Mouse (Mus musculus): ENCODE results near the gene Tecr. TPM values are rescaled to one million over a fixed set of nuclear protein-coding genes. Genes with fewer than 3 reads are reported as not detected.

Gene Tecr
- total and polyA plus RNA-seq, 3 experiments = 445 to 935 (median 505) TPM

DNA sequence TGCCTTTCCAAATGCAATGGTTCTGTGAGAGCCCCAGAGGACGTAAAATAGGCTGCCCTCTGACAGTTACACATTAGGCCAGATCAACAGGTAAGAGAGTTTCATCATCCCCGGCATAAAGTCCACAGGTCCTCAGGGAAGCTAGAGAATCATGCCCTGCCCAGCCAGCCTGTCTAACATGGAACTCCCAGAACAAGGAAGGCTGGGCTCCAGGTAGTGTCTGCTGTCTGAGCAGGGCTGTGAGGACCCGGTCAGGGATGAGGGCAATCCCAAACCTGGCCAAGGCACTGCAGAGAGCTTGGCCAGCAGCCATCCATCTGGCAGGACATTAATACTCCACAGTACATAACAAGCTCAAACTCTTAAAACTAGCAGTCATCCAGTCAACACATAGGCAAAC lies 22.4 kb downstream of the Tecr start:
- Histone ChIP-seq H3K4me1 (ENCODE audit: control insufficient read depth, insufficient read depth, low read length) (peaks cover 11% of the 10 kb centered on the region; the same call in 1 of the 2 replicates), H3K9ac (ENCODE audit: low read depth, low read length) (no peak overlapping the region), H3K79me2 (replicated peaks; ENCODE audit: control insufficient read depth, insufficient read depth, low read length) (peaks cover 7% of the 10 kb centered on the region; the same call in 1 of the 2 replicates), H3K27ac (peak overlapping the region; percentile 31; the same call in 1 of the 2 replicates), H3K4me3 (no peak overlapping the region), H3K36me3 (ENCODE audit: control insufficient read depth, insufficient read depth, low read length) (no peaks in the 10 kb centered on the region; the same call in 1 of the 2 replicates), H3K27me3 (ENCODE audit: control insufficient read depth, insufficient read depth, low read length) (no peaks in the 10 kb centered on the region)
- DNase-seq = no peak
- WGBS = 51% methylated on average over 3 of the region's 3 CpGs
- intact Hi-C loops (cut with DNase I) = no loop called here
- TF ChIP-seq POLR2A (IDR thresholded peaks at IDR 0.05; ENCODE audit: insufficient read depth, low read depth, low read length) = no peak
- TF ChIP-seq CTCF (IDR thresholded peaks at IDR 0.05) = no peak
- no peak for TF ChIP-seq EP300 (IDR thresholded peaks at IDR 0.05; ENCODE audit: insufficient read depth, low read depth, low read length)

DNA sequence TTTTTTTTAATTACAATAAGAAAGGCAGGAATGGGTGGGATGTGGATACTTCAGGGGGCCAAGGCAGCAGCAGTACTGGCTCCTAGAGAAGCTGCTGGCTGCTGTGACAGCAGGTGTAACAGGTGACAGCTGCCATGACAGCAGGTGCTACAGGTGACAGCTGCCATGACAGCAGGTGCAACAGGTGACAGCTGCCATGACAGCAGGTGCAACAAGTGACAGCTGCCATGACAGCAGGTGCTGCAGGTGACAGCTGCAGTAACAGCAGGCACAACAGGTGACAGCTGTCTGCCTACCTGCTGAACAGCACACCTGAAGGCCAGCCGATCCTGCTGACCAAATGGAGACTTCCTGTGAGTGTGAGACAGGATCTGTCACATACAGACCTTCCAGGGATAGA lies 23.0 kb downstream of the Tecr start:
- Histone ChIP-seq H3K4me3 (no peak overlapping the region), H3K36me3 (ENCODE audit: control insufficient read depth, insufficient read depth, low read length) (no peaks in the 10 kb centered on the region; the same call in 1 of the 2 replicates), H3K27me3 (ENCODE audit: control insufficient read depth, insufficient read depth, low read length) (no peaks in the 10 kb centered on the region), H3K9ac (ENCODE audit: low read depth, low read length) (no peak overlapping the region), H3K4me1 (ENCODE audit: control insufficient read depth, insufficient read depth, low read length) (peaks cover 11% of the 10 kb centered on the region; the same call in 1 of the 2 replicates), H3K27ac (no peak overlapping the region; the same call in 1 of the 2 replicates), H3K79me2 (replicated peaks; ENCODE audit: control insufficient read depth, insufficient read depth, low read length) (peaks cover 6% of the 10 kb centered on the region; the same call in 1 of the 2 replicates)
- WGBS = 82% methylated on average over 1 of the region's 1 CpGs
- DNase-seq = no peak
- TF ChIP-seq CTCF (IDR thresholded peaks at IDR 0.05) = no peak
- no peak for TF ChIP-seq EP300 (IDR thresholded peaks at IDR 0.05; ENCODE audit: insufficient read depth, low read depth, low read length)
- no peak for TF ChIP-seq POLR2A (IDR thresholded peaks at IDR 0.05; ENCODE audit: insufficient read depth, low read depth, low read length)
- intact Hi-C loops (cut with DNase I) = no loop called here

DNA sequence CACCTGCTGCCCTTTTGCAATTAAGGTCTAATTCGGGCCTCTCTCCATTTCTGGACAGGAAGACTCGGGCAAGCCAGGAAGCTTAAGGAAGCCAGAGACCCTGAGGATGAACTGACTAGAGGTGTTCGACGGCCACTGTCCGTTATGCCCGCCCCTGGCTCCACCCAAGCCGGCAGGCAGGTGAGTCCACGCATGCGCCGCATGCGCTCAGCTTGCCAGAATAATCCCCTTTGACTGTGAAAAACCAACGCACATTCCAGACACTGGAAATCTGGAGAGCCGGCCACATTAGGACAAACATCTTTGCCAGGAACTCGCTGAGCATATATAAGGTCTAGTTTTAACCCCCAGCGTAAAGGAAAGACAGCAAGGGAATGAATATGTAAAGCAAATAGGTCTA lies 24.5 kb downstream of the Tecr start:
- Histone ChIP-seq H3K4me1 (ENCODE audit: control insufficient read depth, insufficient read depth, low read length) (peaks cover 12% of the 10 kb centered on the region), H3K27me3 (ENCODE audit: control insufficient read depth, insufficient read depth, low read length) (no peaks in the 10 kb centered on the region), H3K79me2 (replicated peaks; ENCODE audit: control insufficient read depth, insufficient read depth, low read length) (peaks cover 6% of the 10 kb centered on the region; the same call in 1 of the 2 replicates), H3K9ac (ENCODE audit: low read depth, low read length) (no peak overlapping the region), H3K4me3 (no peak overlapping the region), H3K36me3 (ENCODE audit: control insufficient read depth, insufficient read depth, low read length) (no peaks in the 10 kb centered on the region), H3K27ac (no peak overlapping the region)
- 85% methylated on average over 15 of the region's 15 CpGs for WGBS
- DNase-seq = no peak
- intact Hi-C loops (cut with DNase I) = no loop called here
- TF ChIP-seq CTCF (IDR thresholded peaks at IDR 0.05) (no peak), EP300 (IDR thresholded peaks at IDR 0.05; ENCODE audit: insufficient read depth, low read depth, low read length) (no peak), POLR2A (IDR thresholded peaks at IDR 0.05; ENCODE audit: insufficient read depth, low read depth, low read length) (no peak)

DNA sequence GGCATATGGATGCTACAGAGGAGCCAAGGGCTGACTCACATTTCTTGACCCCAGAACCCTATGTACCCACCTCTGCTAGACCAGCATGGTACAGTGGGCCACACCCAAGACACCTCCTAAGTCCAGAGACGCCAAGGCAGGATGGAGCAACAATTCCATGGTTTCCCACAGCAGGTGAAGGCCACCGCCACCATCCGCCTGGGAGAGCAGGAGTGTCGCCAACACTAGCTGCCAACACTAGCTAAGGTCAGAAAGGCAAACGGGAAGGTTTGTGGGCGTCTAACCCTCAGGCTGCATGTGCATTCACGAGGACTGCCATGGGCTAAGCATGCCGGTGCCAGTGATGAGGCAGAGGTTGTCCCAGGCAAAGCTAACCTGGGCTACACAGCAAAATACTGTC lies 25.5 kb downstream of the Tecr start:
- 63% methylated on average over 8 of the region's 8 CpGs for WGBS
- Histone ChIP-seq H3K27ac (no peak overlapping the region), H3K79me2 (replicated peaks; ENCODE audit: control insufficient read depth, insufficient read depth, low read length) (peaks cover 6% of the 10 kb centered on the region; the same call in 1 of the 2 replicates), H3K9ac (ENCODE audit: low read depth, low read length) (no peak overlapping the region), H3K4me1 (ENCODE audit: control insufficient read depth, insufficient read depth, low read length) (peaks cover 12% of the 10 kb centered on the region), H3K27me3 (ENCODE audit: control insufficient read depth, insufficient read depth, low read length) (no peaks in the 10 kb centered on the region), H3K36me3 (ENCODE audit: control insufficient read depth, insufficient read depth, low read length) (no peaks in the 10 kb centered on the region), H3K4me3 (no peak overlapping the region)
- intact Hi-C loops (cut with DNase I) = no loop called here
- DNase-seq = peak in 1 of 2 experiments; percentile 6
- TF ChIP-seq CTCF (IDR thresholded peaks at IDR 0.05) (no peak), EP300 (IDR thresholded peaks at IDR 0.05; ENCODE audit: insufficient read depth, low read depth, low read length) (0 out of 2 replicates have a peak, but pooled peaks have one; percentile 6), POLR2A (IDR thresholded peaks at IDR 0.05; ENCODE audit: insufficient read depth, low read depth, low read length) (peak; percentile 41)

DNA sequence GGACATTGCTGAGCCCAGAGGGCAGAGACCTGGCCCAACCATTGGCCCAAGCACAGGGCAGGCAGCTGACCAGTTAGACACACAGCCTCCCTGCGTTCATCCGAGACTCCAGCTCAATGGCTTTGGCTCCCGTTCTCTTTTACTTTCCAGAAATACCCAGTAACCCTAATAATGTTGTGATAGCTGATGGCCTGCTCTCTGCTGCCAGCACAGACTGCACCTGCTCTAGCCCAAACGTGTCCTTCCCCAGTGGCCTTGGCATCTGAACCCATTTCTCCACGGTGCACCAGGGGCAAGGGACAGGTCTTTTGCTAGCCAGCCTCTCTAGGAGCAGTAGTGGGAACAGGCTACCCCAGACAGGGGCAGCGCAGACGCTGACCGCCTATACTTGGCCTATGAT lies 26.9 kb downstream of the Tecr start:
- Histone ChIP-seq H3K4me3 (no peak overlapping the region), H3K4me1 (ENCODE audit: control insufficient read depth, insufficient read depth, low read length) (peaks cover 12% of the 10 kb centered on the region), H3K36me3 (ENCODE audit: control insufficient read depth, insufficient read depth, low read length) (no peaks in the 10 kb centered on the region), H3K27ac (peak overlapping the region; percentile 63), H3K27me3 (ENCODE audit: control insufficient read depth, insufficient read depth, low read length) (no peaks in the 10 kb centered on the region), H3K9ac (ENCODE audit: low read depth, low read length) (no peak overlapping the region), H3K79me2 (replicated peaks; ENCODE audit: control insufficient read depth, insufficient read depth, low read length) (peaks cover 6% of the 10 kb centered on the region; the same call in 1 of the 2 replicates)
- TF ChIP-seq EP300 (IDR thresholded peaks at IDR 0.05; ENCODE audit: insufficient read depth, low read depth, low read length) (peak; percentile 3; the same call in 1 of the 2 replicates), POLR2A (IDR thresholded peaks at IDR 0.05; ENCODE audit: insufficient read depth, low read depth, low read length) (0 out of 2 replicates have a peak, but pooled peaks have one; percentile 1), CTCF (IDR thresholded peaks at IDR 0.05) (no peak)
- 63% methylated on average over 8 of the region's 8 CpGs for WGBS
- DNase-seq = peak in 1 of 2 experiments; percentile 44
- intact Hi-C loops (cut with DNase I) = no loop called here

DNA sequence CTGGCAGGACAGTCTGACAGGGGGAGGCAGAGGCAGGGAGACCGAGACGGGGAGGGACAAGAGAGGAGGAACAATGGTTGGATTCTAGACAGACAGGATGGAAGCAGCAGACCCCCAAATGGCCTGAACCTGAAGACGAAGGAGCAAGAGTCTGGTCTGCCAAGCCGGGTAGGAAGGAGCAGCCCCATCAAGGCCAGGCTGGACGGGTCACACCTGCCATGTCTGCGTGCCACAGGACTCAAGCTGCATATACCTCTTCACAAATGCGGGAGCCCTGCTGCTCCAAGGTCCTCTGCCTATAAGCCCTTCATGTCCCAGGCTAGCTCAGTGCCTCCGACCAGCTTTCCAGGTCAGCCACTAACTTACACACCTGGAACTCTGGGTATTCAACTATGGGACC lies 28.1 kb downstream of the Tecr start:
- no peak overlapping the region for H3K9ac ChIP-seq (ENCODE audit: low read depth, low read length)
- H3K4me1 ChIP-seq (ENCODE audit: control insufficient read depth, insufficient read depth, low read length) = peaks cover 9% of the 10 kb centered on the region
- intact Hi-C loops (cut with DNase I) = no loop called here
- no peak for TF ChIP-seq CTCF (IDR thresholded peaks at IDR 0.05)
- no peak for TF ChIP-seq EP300 (IDR thresholded peaks at IDR 0.05; ENCODE audit: insufficient read depth, low read depth, low read length)
- TF ChIP-seq POLR2A (IDR thresholded peaks at IDR 0.05; ENCODE audit: insufficient read depth, low read depth, low read length) = no peak
- H3K27me3 ChIP-seq (ENCODE audit: control insufficient read depth, insufficient read depth, low read length) = no peaks in the 10 kb centered on the region
- peak in 1 of 2 experiments; percentile 2 for DNase-seq
- WGBS = 77% methylated on average over 8 of the region's 8 CpGs
- H3K27ac ChIP-seq = no peak overlapping the region; the same call in 1 of the 2 replicates
- H3K36me3 ChIP-seq (ENCODE audit: control insufficient read depth, insufficient read depth, low read length) = no peaks in the 10 kb centered on the region
- peaks cover 2% of the 10 kb centered on the region; the same call in 1 of the 2 replicates for H3K79me2 ChIP-seq (replicated peaks; ENCODE audit: control insufficient read depth, insufficient read depth, low read length)
- H3K4me3 ChIP-seq = no peak overlapping the region

Data from heart, adult 2 months (tissue).